Comparison of ENCODE assay signal across 9 mouse cellular contexts in genomic region chr17:68166397-68166796, GRCm38 (mm10).
DNase-seq lines count a peak whose midpoint lies in the region; ATAC-seq lines count a peak whose summit lies in the region.
"Had no signal": no experiment of that assay in that cellular context is flagged by ENCODE, and none has a peak within 500 bp of the region (broad histone marks: within the 10 kb centered on the region; RNA-seq: fewer than 3 reads in every experiment).

No protein-coding gene starts in this region.

- WGBS in midbrain, embryonic 11.5 days = 87% methylated on average over 4 of the region's 4 CpGs
- WGBS in midbrain, embryonic 15.5 days = 78% methylated on average over 4 of the region's 4 CpGs
- 78% methylated on average over 4 of the region's 4 CpGs for WGBS in midbrain, embryonic 14.5 days

- intact Hi-C loops in heart, postnatal 36 days (cut with DNase I) = loop anchor here (1.0 to 5.0 kb wide), 3 partner anchors 159 to 304 kb away; no protein-coding TSS in a partner anchor

- ATAC-seq in frontal cortex, adult (ENCODE audit: low TSS enrichment) = peak; percentile 65
- no peak for ATAC-seq in midbrain, embryonic 11.5 days (ENCODE audit: low FRiP score)
- ATAC-seq in midbrain, embryonic 15.5 days (replicated peaks) = no peak
- 0 out of 2 replicates have a peak, but pooled peaks have one; percentile 31 for ATAC-seq in midbrain, embryonic 14.5 days (ENCODE audit: low FRiP score, low TSS enrichment)

- H3K27ac ChIP-seq in midbrain, embryonic 11.5 days (ENCODE audit: low read depth, low read length) = no peak overlapping the region
- H3K27ac ChIP-seq in midbrain, embryonic 15.5 days = no peak overlapping the region
- no peak overlapping the region for H3K27ac ChIP-seq in midbrain, embryonic 14.5 days (replicated peaks; ENCODE audit: low read depth, low read length)

- no peaks in the 10 kb centered on the region for H3K9me3 ChIP-seq in midbrain, embryonic 11.5 days (ENCODE audit: control insufficient read depth, low read length)
- H3K9me3 ChIP-seq in midbrain, embryonic 15.5 days = no peaks in the 10 kb centered on the region
- no peaks in the 10 kb centered on the region for H3K9me3 ChIP-seq in midbrain, embryonic 14.5 days (ENCODE audit: control insufficient read depth, low read length)

- no peak overlapping the region for H3K9ac ChIP-seq in midbrain, embryonic 11.5 days (ENCODE audit: low read length)
- no peak overlapping the region for H3K9ac ChIP-seq in midbrain, embryonic 15.5 days
- H3K9ac ChIP-seq in midbrain, embryonic 14.5 days (replicated peaks; ENCODE audit: low read length) = no peak overlapping the region

- H3K4me3 ChIP-seq in midbrain, embryonic 11.5 days (ENCODE audit: low read depth, low read length) = no peak overlapping the region
- H3K4me3 ChIP-seq in midbrain, embryonic 15.5 days = no peak overlapping the region
- no peak overlapping the region for H3K4me3 ChIP-seq in midbrain, embryonic 14.5 days (replicated peaks; ENCODE audit: low read depth, low read length)
- H3K4me3 ChIP-seq: erythroblast, embryonic 14.5 days had no signal

- H3K4me2 ChIP-seq in midbrain, embryonic 11.5 days = no peak overlapping the region
- H3K4me2 ChIP-seq in midbrain, embryonic 15.5 days = no peak overlapping the region
- H3K4me2 ChIP-seq in midbrain, embryonic 14.5 days (ENCODE audit: low read length) = no peak overlapping the region

- no peaks in the 10 kb centered on the region for H3K27me3 ChIP-seq in midbrain, embryonic 11.5 days (ENCODE audit: control insufficient read depth, insufficient read depth, low read length)
- H3K27me3 ChIP-seq in midbrain, embryonic 15.5 days (replicated peaks) = no peaks in the 10 kb centered on the region
- H3K27me3 ChIP-seq in midbrain, embryonic 14.5 days (ENCODE audit: control insufficient read depth, insufficient read depth, low read length) = no peaks in the 10 kb centered on the region

- no peaks in the 10 kb centered on the region for H3K36me3 ChIP-seq in midbrain, embryonic 11.5 days (ENCODE audit: control insufficient read depth, insufficient read depth, low read length)
- H3K36me3 ChIP-seq in midbrain, embryonic 15.5 days (replicated peaks) = no peaks in the 10 kb centered on the region
- no peaks in the 10 kb centered on the region for H3K36me3 ChIP-seq in midbrain, embryonic 14.5 days (ENCODE audit: control insufficient read depth, insufficient read depth, low read length)

- no peaks in the 10 kb centered on the region for H3K4me1 ChIP-seq in midbrain, embryonic 11.5 days (ENCODE audit: control insufficient read depth, insufficient read depth, low read length)
- H3K4me1 ChIP-seq in midbrain, embryonic 15.5 days = no peaks in the 10 kb centered on the region
- H3K4me1 ChIP-seq in midbrain, embryonic 14.5 days (ENCODE audit: control insufficient read depth, insufficient read depth, low read length) = no peaks in the 10 kb centered on the region

- DNase-seq in frontal cortex, postnatal 25 days (ENCODE audit: low spot score in 2 of 2) = no peak
- DNase-seq in midbrain, embryonic 11.5 days (ENCODE audit: low spot score, missing footprints) = peak; percentile 81
- peak; percentile 5 to 14 for DNase-seq in heart, postnatal 36 days
- peak; percentile 79 for DNase-seq in midbrain, embryonic 14.5 days
- no peak for DNase-seq in spleen, adult 18-20 months
- DNase-seq in thymus, postnatal 25 days = no peak

Comparison
In these comparisons a context has a peak if more than half of its experiments do, and no peak if none do; other contexts are left out.
1. ATAC-seq: peak in frontal cortex, adult (single experiment) and midbrain, embryonic 14.5 days (single experiment); none in midbrain, embryonic 11.5 days (single experiment) and midbrain, embryonic 15.5 days (single experiment).
2. DNase-seq: peak in midbrain, embryonic 11.5 days (single experiment), heart, postnatal 36 days (2 of 2) and midbrain, embryonic 14.5 days (single experiment); none in frontal cortex, postnatal 25 days (0 of 2), spleen, adult 18-20 months (0 of 2) and thymus, postnatal 25 days (single experiment).